Mouse (Mus musculus): Measurements from ENCODE around the gene Gm49325. TPM values are rescaled to one million over a fixed set of nuclear protein-coding genes. Genes with fewer than 3 reads are reported as not detected.

Gene Gm49325
- total RNA-seq, 2 experiments from 2014 or later = 18.5 to 22.8 TPM

- intact Hi-C loops (cut with DNase I) = loop anchor here (5.0 to 10.0 kb wide), 3 partner anchors 39 to 353 kb away; partner anchors contain the start of genes 1810043G02Rik, Fam207a, Pttg1ip and Trpm2
Observed at GRCm38 (mm10) chr10:77621546-77621945, 15.5 kb downstream of the Gm49325 start.

GRCm38 (mm10) chr10:77622055-77622988 lies 16.3 kb downstream of the Gm49325 start, which contains the start of gene Ube2g2:
Gene Ube2g2, plus strand, starts transcription at chr10:77622275.
- peak; percentile 88 to 97 for DNase-seq (ENCODE audit: extremely low spot score in 1 of 2, low spot score in 2 of 2)
- intact Hi-C loops (cut with DNase I) = loop anchor here (5.0 to 10.0 kb wide), 3 partner anchors 40 to 352 kb away; partner anchors contain the start of genes 1810043G02Rik, Fam207a, Pttg1ip and Trpm2

More at GRCm38 (mm10) chr10:77621546-77621945, 15.5 kb downstream of the Gm49325 start:
- no peak for DNase-seq (ENCODE audit: extremely low spot score in 1 of 2, low spot score in 2 of 2)

GRCm38 (mm10) chr10:77623069-77623492 lies 17.1 kb downstream of the Gm49325 start:
- DNase-seq (ENCODE audit: extremely low spot score in 1 of 2, low spot score in 2 of 2) = no peak
- intact Hi-C loops (cut with DNase I) = loop anchor here (5.0 to 10.0 kb wide), 3 partner anchors 41 to 352 kb away; partner anchors contain the start of genes 1810043G02Rik, Fam207a, Pttg1ip and Trpm2

GRCm38 (mm10) chr10:77623639-77624400 lies 17.8 kb downstream of the Gm49325 start:
- intact Hi-C loops (cut with DNase I) = loop anchor here (5.0 to 10.0 kb wide), 3 partner anchors 42 to 351 kb away; partner anchors contain the start of genes 1810043G02Rik, Fam207a, Pttg1ip and Trpm2
- no peak for DNase-seq (ENCODE audit: extremely low spot score in 1 of 2, low spot score in 2 of 2)

GRCm38 (mm10) chr10:77624570-77624995 lies 18.6 kb downstream of the Gm49325 start:
- DNase-seq (ENCODE audit: extremely low spot score in 1 of 2, low spot score in 2 of 2) = no peak
- intact Hi-C loops (cut with DNase I) = loop anchor here (5.0 to 10.0 kb wide), 3 partner anchors 42 to 350 kb away; partner anchors contain the start of genes 1810043G02Rik, Fam207a, Pttg1ip and Trpm2

- no peak for DNase-seq (ENCODE audit: extremely low spot score in 1 of 2, low spot score in 2 of 2)
- intact Hi-C loops (cut with DNase I) = loop anchor here (10.0 kb wide), 1 partner anchor 349 kb away; the partner anchor contains the start of genes 1810043G02Rik and Trpm2
Observed at GRCm38 (mm10) chr10:77626036-77626435, 20.0 kb downstream of the Gm49325 start.

GRCm38 (mm10) chr10:77626591-77626990 lies 20.6 kb downstream of the Gm49325 start:
- intact Hi-C loops (cut with DNase I) = loop anchor here (10.0 kb wide), 1 partner anchor 348 kb away; the partner anchor contains the start of genes 1810043G02Rik and Trpm2
- DNase-seq (ENCODE audit: extremely low spot score in 1 of 2, low spot score in 2 of 2) = no peak

- intact Hi-C loops (cut with DNase I) = loop anchor here (10.0 kb wide), 1 partner anchor 347 kb away; the partner anchor contains the start of genes 1810043G02Rik and Trpm2
- peak; percentile 67 to 82 for DNase-seq (ENCODE audit: extremely low spot score in 1 of 2, low spot score in 2 of 2)
Observed at GRCm38 (mm10) chr10:77627497-77627896, 21.5 kb downstream of the Gm49325 start.

- intact Hi-C loops (cut with DNase I) = loop anchor here (10.0 kb wide), 1 partner anchor 346 kb away; the partner anchor contains the start of genes 1810043G02Rik and Trpm2
- DNase-seq (ENCODE audit: extremely low spot score in 1 of 2, low spot score in 2 of 2) = no peak
Observed at GRCm38 (mm10) chr10:77629163-77629562, 23.2 kb downstream of the Gm49325 start.

- intact Hi-C loops (cut with DNase I) = loop anchor here (10.0 kb wide), 1 partner anchor 345 kb away; the partner anchor contains the start of genes 1810043G02Rik and Trpm2
- DNase-seq (ENCODE audit: extremely low spot score in 1 of 2, low spot score in 2 of 2) = no peak
Observed at GRCm38 (mm10) chr10:77629970-77630369, 24.0 kb downstream of the Gm49325 start.

- DNase-seq (ENCODE audit: extremely low spot score in 1 of 2, low spot score in 2 of 2) = no peak
- intact Hi-C loops (cut with DNase I) = no loop called here
Observed at GRCm38 (mm10) chr10:77634016-77634415, 28.0 kb downstream of the Gm49325 start.

GRCm38 (mm10) chr10:77634452-77635231 lies 28.6 kb downstream of the Gm49325 start:
- DNase-seq (ENCODE audit: extremely low spot score in 1 of 2, low spot score in 2 of 2) = no peak
- intact Hi-C loops (cut with DNase I) = loop anchor here (5.0 kb wide), 1 partner anchor 243 kb away; no protein-coding TSS in a partner anchor

GRCm38 (mm10) chr10:77636234-77636922 lies 30.4 kb downstream of the Gm49325 start:
- DNase-seq (ENCODE audit: extremely low spot score in 1 of 2, low spot score in 2 of 2) = no peak
- intact Hi-C loops (cut with DNase I) = loop anchor here (5.0 kb wide), 1 partner anchor 241 kb away; no protein-coding TSS in a partner anchor

GRCm38 (mm10) chr10:77638956-77639355 lies 33.0 kb downstream of the Gm49325 start:
- intact Hi-C loops (cut with DNase I) = loop anchor here (5.0 kb wide), 1 partner anchor 238 kb away; no protein-coding TSS in a partner anchor
- no peak for DNase-seq (ENCODE audit: extremely low spot score in 1 of 2, low spot score in 2 of 2)

GRCm38 (mm10) chr10:77643160-77643559 lies 37.2 kb downstream of the Gm49325 start:
- intact Hi-C loops (cut with DNase I) = no loop called here
- DNase-seq (ENCODE audit: extremely low spot score in 1 of 2, low spot score in 2 of 2) = no peak

GRCm38 (mm10) chr10:77645571-77645970 lies 39.6 kb downstream of the Gm49325 start:
- intact Hi-C loops (cut with DNase I) = no loop called here
- no peak for DNase-seq (ENCODE audit: extremely low spot score in 1 of 2, low spot score in 2 of 2)

GRCm38 (mm10) chr10:77647461-77647860 lies 41.5 kb downstream of the Gm49325 start:
- intact Hi-C loops (cut with DNase I) = no loop called here
- no peak for DNase-seq (ENCODE audit: extremely low spot score in 1 of 2, low spot score in 2 of 2)
